Mouse (Mus musculus) limb, embryonic 12.5 days (tissue): Measurements from ENCODE around the gene Gm4498. TPM values are rescaled to one million over a fixed set of nuclear protein-coding genes. Genes with fewer than 3 reads are reported as not detected.
"Not testable (repeated sequence)": the region's sequence is repeated elsewhere in the genome, so short reads cannot be mapped to it uniquely, and the experiment has no call there.

ENCODE experiments used
- ATAC-seq: fragments of 200-750 bp; cut with Nextera tagmentation; 2 replicates; pipeline ENCODE4 v1.8.0; 2017; ENCODE audit warnings: low read depth, moderate TSS enrichment; ENCODE audit not compliant: insufficient number of reproducible peaks, insufficient read depth, low FRiP score, low TSS enrichment
- H3K27ac ChIP-seq: fragments of 300-500 bp; sonication (generic); 2 replicates; pipeline ENCODE4 v1.5.1; 2016; ENCODE audit warnings: mild to moderate bottlenecking, moderate library complexity
- H3K27me3 ChIP-seq: fragments of 300-500 bp; sonication (generic); 2 replicates; pipeline ENCODE4 v1.6.1; 2016; ENCODE audit warnings: mild to moderate bottlenecking, moderate library complexity
- H3K36me3 ChIP-seq: fragments of 300-500 bp; sonication (generic); 2 replicates; pipeline ENCODE4 v1.6.1; 2016; ENCODE audit warnings: mild to moderate bottlenecking, moderate library complexity
- H3K4me1 ChIP-seq: fragments of 300-500 bp; sonication (generic); replicated peaks from 2 replicates; pipeline ENCODE4 v1.6.1; 2016
- H3K4me2 ChIP-seq: fragments of 300-500 bp; sonication (generic); 2 replicates; pipeline ENCODE4 v1.6.1; 2016; ENCODE audit warnings: mild to moderate bottlenecking, moderate library complexity
- H3K4me3 ChIP-seq: fragments of 300-500 bp; sonication (generic); replicated peaks from 2 replicates; pipeline ENCODE4 v1.5.1; 2016; ENCODE audit warnings: mild to moderate bottlenecking
- H3K9ac ChIP-seq: fragments of 300-500 bp; sonication (generic); replicated peaks from 2 replicates; pipeline ENCODE4 v1.6.1; 2016; ENCODE audit warnings: mild to moderate bottlenecking, moderate library complexity
- H3K9me3 ChIP-seq: fragments of 300-500 bp; sonication (generic); 2 replicates; pipeline ENCODE4 v1.6.1; 2016; ENCODE audit warnings: mild to moderate bottlenecking, moderate library complexity
- WGBS: fragments of 180-500 bp; shearing (Covaris S2); methylation state at CpG from one replicate; pipeline ENCODE4 v1.1.7; 2016; 5-methylcytosine and 5-hydroxymethylcytosine counted together
- polyA plus RNA-seq: library from polyadenylated mRNA; unstranded; fragments of >200 nt; fragmentation: Nextera tagmentation; extraction: Ambion mirVana; gene quantifications from 2 replicates; pipeline ENCODE4 v1.2.1, GENCODE M21; 2016

The Gm4498 gene
- polyA plus RNA-seq = not detected in 2 replicates

DNA sequence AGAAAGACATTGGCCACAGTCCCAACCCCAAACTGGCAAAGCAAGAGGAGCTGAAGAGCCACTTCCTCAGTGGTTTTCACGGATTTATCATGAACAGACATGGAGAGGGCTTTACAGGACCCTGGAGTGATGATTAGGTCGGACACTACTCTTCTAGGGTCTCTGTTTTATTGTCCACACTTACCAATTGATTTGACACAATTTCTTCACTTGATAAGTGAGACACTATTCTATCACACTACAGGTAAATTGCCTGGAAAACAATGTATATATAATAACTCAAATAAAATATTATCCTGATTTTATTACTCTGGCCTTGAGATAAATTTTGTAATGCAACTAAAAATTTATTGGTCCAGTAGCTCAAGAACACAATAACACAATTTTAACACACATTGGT lies at the start of gene Gm4498:
Gene Gm4498 (minus strand): TSS at position 101 of the 400 bp plus-strand sequence.
- ATAC-seq, H3K27me3 ChIP-seq, H3K4me3 ChIP-seq, H3K9me3 ChIP-seq, H3K4me1 ChIP-seq, H3K4me2 ChIP-seq, H3K36me3 ChIP-seq, H3K9ac ChIP-seq, H3K27ac ChIP-seq: not testable (repeated sequence)
- WGBS = no CpG with 5 or more reads among the region's 2 CpGs

DNA sequence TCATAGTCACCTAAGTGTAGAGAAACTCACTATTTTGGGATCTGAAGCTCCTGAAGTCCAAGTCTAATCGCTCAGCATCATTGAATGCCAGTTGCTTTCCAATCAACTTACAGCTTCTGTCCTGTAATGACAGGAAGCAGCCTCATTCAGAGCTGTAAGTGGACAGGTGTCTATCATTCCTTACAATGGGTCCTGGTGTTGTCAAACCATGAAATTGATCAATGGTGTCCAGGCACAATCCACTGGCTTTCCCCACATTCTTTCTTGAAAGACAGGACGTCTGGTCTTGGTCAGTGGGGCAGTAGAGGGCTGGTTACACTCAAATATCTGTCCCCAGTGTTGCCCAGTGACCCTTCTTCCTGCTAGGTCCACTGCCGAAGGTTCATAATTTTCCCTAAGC lies 29.1 kb upstream of the Gm4498 start, which contains the start of gene Gm5890:
Gene Gm5890 (minus strand): TSS at position 101 of the 400 bp plus-strand sequence.
- H3K27me3 ChIP-seq, H3K4me2 ChIP-seq, H3K36me3 ChIP-seq, H3K9ac ChIP-seq, H3K4me3 ChIP-seq, H3K4me1 ChIP-seq, H3K9me3 ChIP-seq, H3K27ac ChIP-seq, ATAC-seq: not testable (repeated sequence)
- WGBS = no CpG with 5 or more reads among the region's 3 CpGs

DNA sequence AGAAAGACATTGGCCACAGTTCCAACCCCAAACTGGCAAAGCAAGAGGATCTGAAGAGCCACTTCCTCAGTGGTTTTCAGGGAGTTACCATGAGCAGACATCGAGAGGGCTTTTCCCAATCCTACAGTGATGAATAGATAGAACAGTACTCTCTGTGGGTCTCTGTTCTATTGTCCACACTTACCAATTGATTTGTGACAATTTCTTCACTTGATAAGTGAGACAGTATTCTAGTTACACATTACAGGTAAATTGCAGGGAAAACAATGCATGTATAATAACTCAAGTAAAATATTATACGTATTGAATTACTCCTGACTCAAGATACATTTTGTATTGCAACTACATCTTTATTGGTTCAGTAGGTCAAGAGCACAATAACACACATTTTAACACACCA lies 28.1 kb downstream of the Gm4498 start, which contains the start of gene Gm6164:
Gene Gm6164 (minus strand): TSS at position 101 of the 400 bp plus-strand sequence.
- H3K4me1 ChIP-seq, H3K4me2 ChIP-seq, H3K9me3 ChIP-seq, H3K36me3 ChIP-seq, H3K9ac ChIP-seq, H3K27ac ChIP-seq, H3K4me3 ChIP-seq, ATAC-seq, H3K27me3 ChIP-seq: not testable (repeated sequence)
- no CpG with 5 or more reads among the region's 2 CpGs for WGBS

DNA sequence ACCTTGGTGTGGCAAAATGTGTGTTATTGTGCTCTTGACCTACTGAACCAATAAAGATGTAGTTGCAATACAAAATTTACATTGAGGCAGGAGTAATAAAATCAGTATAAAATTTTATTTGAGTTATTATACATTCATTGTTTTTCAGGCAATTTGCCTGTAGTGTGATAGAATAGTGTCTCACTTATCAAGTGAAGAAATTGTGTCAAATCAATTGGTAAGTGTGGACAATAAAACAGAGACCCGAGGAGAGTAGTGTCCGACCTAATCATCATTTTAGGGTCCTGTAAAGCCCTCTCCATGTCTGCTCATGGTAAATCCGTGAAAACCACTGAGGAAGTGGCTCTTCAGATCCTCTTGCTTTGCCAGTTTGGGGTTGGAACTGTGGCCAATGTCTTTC lies 40.2 kb downstream of the Gm4498 start, which contains the start of gene Vmn1r95:
Gene Vmn1r95 (plus strand): TSS at position 301 of the 400 bp plus-strand sequence.
- not testable (repeated sequence) for H3K9ac ChIP-seq, H3K4me3 ChIP-seq, H3K9me3 ChIP-seq, H3K27ac ChIP-seq, ATAC-seq, H3K27me3 ChIP-seq, H3K4me2 ChIP-seq, H3K4me1 ChIP-seq, H3K36me3 ChIP-seq
- no CpG with 5 or more reads among the region's 3 CpGs for WGBS

Other genes starting within 250 kb of the Gm4498 start
- not detected in 2 replicates for gene Nlrp9b, start 242.4 kb downstream of the Gm4498 start, polyA plus RNA-seq
- gene Vmn1r91, start 134.1 kb downstream of the Gm4498 start, polyA plus RNA-seq = not detected in 2 replicates
- gene Gm16442, start 111.2 kb downstream of the Gm4498 start, polyA plus RNA-seq = not detected in 2 replicates
- gene Vmn1r93, start 94.7 kb downstream of the Gm4498 start, polyA plus RNA-seq = not detected in 2 replicates
- gene Vmn1r94, start 65.5 kb downstream of the Gm4498 start, polyA plus RNA-seq = not detected in 2 replicates
- not detected in 2 replicates for gene Vmn1r95, start 40.1 kb downstream of the Gm4498 start, polyA plus RNA-seq
- gene Gm6164, start 28.2 kb downstream of the Gm4498 start, polyA plus RNA-seq = not detected in 2 replicates
- not detected in 2 replicates for gene Gm5890, start 29.0 kb upstream of the Gm4498 start, polyA plus RNA-seq
- not detected in 2 replicates for gene Gm4133, start 100.2 kb upstream of the Gm4498 start, polyA plus RNA-seq
- not detected in 2 replicates for gene Gm5728, start 141.6 kb upstream of the Gm4498 start, polyA plus RNA-seq
- not detected in 2 replicates for gene Vmn1r100, start 184.1 kb upstream of the Gm4498 start, polyA plus RNA-seq
- not detected in 2 replicates for gene Vmn1r101, start 208.8 kb upstream of the Gm4498 start, polyA plus RNA-seq
- gene Gm10670, start 241.1 kb upstream of the Gm4498 start, polyA plus RNA-seq = not detected in 2 replicates